Mouse (Mus musculus) layer of hippocampus, adult 8-10 months (tissue): ENCODE data around the gene Serpinb6b. TPM values are rescaled to one million over a fixed set of nuclear protein-coding genes. Genes with fewer than 3 reads are reported as not detected.

Source experiments
- total RNA-seq, 4 experiments: library from RNA; stranded (reverse); gene quantifications; 2 replicates each; pipeline ENCODE4 v1.2.4; 2022

Serpinb6b gene
- total RNA-seq, 4 experiments from 2014 or later: 0.72 to 1.6 (median 1.2) TPM

Other genes starting within 250 kb of the Serpinb6b start
- gene Mylk4, start 181.3 kb upstream of the Serpinb6b start, total RNA-seq: under 1 TPM in 3 of 4 experiments, not detected in 1; 0.20 to 0.41 (median 0.25) TPM
- gene Wrnip1, start 163.2 kb upstream of the Serpinb6b start, total RNA-seq: 10 to 100 TPM; 53.8 to 68.3 (median 56.4) TPM
- gene D930007J09Rik, start 162.4 kb upstream of the Serpinb6b start, total RNA-seq: 1 to 10 TPM in 2 of 4 experiments, not detected in 2; 1.3 to 1.6 TPM
- gene Serpinb1a, start 114.0 kb upstream of the Serpinb6b start, total RNA-seq: 10 to 100 TPM in 1 of 4 experiments, 1 to 10 TPM in 3; 3.8 to 10.8 (median 6.7) TPM
- gene Serpinb1c, start 67.0 kb upstream of the Serpinb6b start, total RNA-seq: under 1 TPM in 1 of 4 experiments, not detected in 3; 0.48 TPM
- 1 to 10 TPM; 5.5 to 6.5 (median 5.9) TPM for gene Serpinb9, start 38.0 kb downstream of the Serpinb6b start, total RNA-seq
- not detected for gene Serpinb9b, start 62.2 kb downstream of the Serpinb6b start, total RNA-seq
- under 1 TPM; 0.39 to 0.89 (median 0.72) TPM for gene Serpinb1b, start 113.4 kb downstream of the Serpinb6b start, total RNA-seq
- not detected for gene Serpinb9c, start 194.5 kb downstream of the Serpinb6b start, total RNA-seq
- not detected for gene Serpinb9d, start 227.8 kb downstream of the Serpinb6b start, total RNA-seq